Mouse (Mus musculus): Measurements from ENCODE around the gene Zdhhc25.

DNA sequence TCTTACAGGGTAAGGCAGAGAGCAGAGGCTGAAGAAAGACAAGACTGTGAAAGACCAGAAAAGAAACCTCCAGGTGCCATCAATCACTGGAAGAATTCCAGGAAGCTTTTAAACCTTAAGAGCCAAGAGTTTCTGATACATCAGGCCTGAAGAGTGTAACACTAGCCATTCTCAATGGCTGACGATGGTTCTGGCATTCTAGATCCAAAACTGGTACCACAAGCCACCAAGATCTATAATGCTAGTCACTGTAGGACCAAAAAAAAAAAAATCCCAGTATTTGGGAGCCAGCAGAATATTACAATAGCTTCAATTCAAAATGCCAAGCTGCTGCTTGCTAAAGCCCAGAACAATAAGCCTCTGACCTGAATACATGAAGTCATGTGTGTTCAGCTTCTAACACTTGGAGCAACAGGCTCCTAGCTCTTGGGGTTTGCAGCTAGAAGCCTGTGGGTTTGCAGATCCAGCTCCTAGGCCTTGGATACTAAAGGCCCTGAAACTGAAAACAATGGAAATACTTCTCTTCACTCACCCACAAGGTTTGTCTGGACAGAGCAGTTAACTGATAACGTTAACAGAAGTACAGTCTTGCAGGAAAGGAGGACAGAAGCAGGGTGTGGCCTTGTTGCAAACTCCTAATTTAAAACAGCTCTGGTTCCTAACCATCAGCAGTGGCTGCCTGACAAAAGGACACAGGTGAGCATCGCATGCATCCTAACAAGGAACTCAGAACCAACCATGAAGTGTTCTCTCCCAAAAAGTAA lies 25.4 kb downstream of the Zdhhc25 start:
- no peak for TF ChIP-seq POLR2A (IDR thresholded peaks at IDR 0.05; ENCODE audit: low read depth, low read length)
- no peak for TF ChIP-seq CTCF (IDR thresholded peaks at IDR 0.05; ENCODE audit: borderline replicate concordance, insufficient read depth, low read length)

Data from embryonic fibroblast, embryonic 13.5 days (primary cell).